Mouse (Mus musculus): ENCODE data around the gene Asap2. TPM values are rescaled to one million over a fixed set of nuclear protein-coding genes. Genes with fewer than 3 reads are reported as not detected.

Gene Asap2
- polyA plus RNA-seq, 1 experiment from 2014 or later, result 13.4 TPM

GRCm38 (mm10) chr12:21128930-21129869 lies 138.9 kb downstream of the Asap2 start:
- H3K9me3 ChIP-seq (ENCODE audit: control insufficient read depth, low read length), result no peaks in the 10 kb centered on the region
- no peak overlapping the region for H3K4me2 ChIP-seq (ENCODE audit: low read length)
- H3K4me1 ChIP-seq (replicated peaks; ENCODE audit: control insufficient read depth, insufficient read depth, low read length), result peaks cover 37% of the 10 kb centered on the region
- no peaks in the 10 kb centered on the region for H3K36me3 ChIP-seq (ENCODE audit: control insufficient read depth, insufficient read depth)
- no peaks in the 10 kb centered on the region for H3K27me3 ChIP-seq (replicated peaks; ENCODE audit: control insufficient read depth, insufficient read depth, low read length)
- 80% methylated on average over 9 of the region's 9 CpGs for WGBS
- no peak overlapping the region for H3K27ac ChIP-seq (ENCODE audit: low read length)
- no peak overlapping the region for H3K9ac ChIP-seq (replicated peaks; ENCODE audit: low read depth, low read length)
- H3K4me3 ChIP-seq (replicated peaks; ENCODE audit: low read length), result no peak overlapping the region
- no peak for ATAC-seq

- Histone ChIP-seq H3K27me3 (replicated peaks; ENCODE audit: control insufficient read depth, insufficient read depth, low read length) (no peaks in the 10 kb centered on the region), H3K4me1 (replicated peaks; ENCODE audit: control insufficient read depth, insufficient read depth, low read length) (peaks cover 46% of the 10 kb centered on the region), H3K4me3 (replicated peaks; ENCODE audit: low read length) (no peak overlapping the region), H3K4me2 (ENCODE audit: low read length) (no peak overlapping the region), H3K9ac (replicated peaks; ENCODE audit: low read depth, low read length) (no peak overlapping the region), H3K9me3 (ENCODE audit: control insufficient read depth, low read length) (no peaks in the 10 kb centered on the region), H3K27ac (ENCODE audit: low read length) (no peak overlapping the region), H3K36me3 (ENCODE audit: control insufficient read depth, insufficient read depth) (no peaks in the 10 kb centered on the region)
- whole genome bisulfite sequencing, result 70% methylated on average over 10 of the region's 10 CpGs
- ATAC-seq, result no peak
Observed at GRCm38 (mm10) chr12:21130274-21130823, 140.1 kb downstream of the Asap2 start.

- 39% methylated on average over 10 of the region's 10 CpGs for WGBS
- H3K9ac ChIP-seq (replicated peaks; ENCODE audit: low read depth, low read length), result no peak overlapping the region
- no peak for ATAC-seq
- H3K4me1 ChIP-seq (replicated peaks; ENCODE audit: control insufficient read depth, insufficient read depth, low read length), result peaks cover 43% of the 10 kb centered on the region
- no peaks in the 10 kb centered on the region for H3K36me3 ChIP-seq (ENCODE audit: control insufficient read depth, insufficient read depth)
- no peaks in the 10 kb centered on the region for H3K27me3 ChIP-seq (replicated peaks; ENCODE audit: control insufficient read depth, insufficient read depth, low read length)
- no peak overlapping the region for H3K4me3 ChIP-seq (replicated peaks; ENCODE audit: low read length)
- no peak overlapping the region for H3K27ac ChIP-seq (ENCODE audit: low read length)
- H3K9me3 ChIP-seq (ENCODE audit: control insufficient read depth, low read length), result no peaks in the 10 kb centered on the region
- no peak overlapping the region for H3K4me2 ChIP-seq (ENCODE audit: low read length)
Observed at GRCm38 (mm10) chr12:21132537-21132936, 142.3 kb downstream of the Asap2 start.

- H3K27me3 ChIP-seq (replicated peaks; ENCODE audit: control insufficient read depth, insufficient read depth, low read length), result no peaks in the 10 kb centered on the region
- H3K9ac ChIP-seq (replicated peaks; ENCODE audit: low read depth, low read length), result no peak overlapping the region
- H3K27ac ChIP-seq (ENCODE audit: low read length), result no peak overlapping the region
- peaks cover 43% of the 10 kb centered on the region for H3K4me1 ChIP-seq (replicated peaks; ENCODE audit: control insufficient read depth, insufficient read depth, low read length)
- H3K9me3 ChIP-seq (ENCODE audit: control insufficient read depth, low read length), result no peaks in the 10 kb centered on the region
- no peaks in the 10 kb centered on the region for H3K36me3 ChIP-seq (ENCODE audit: control insufficient read depth, insufficient read depth)
- H3K4me2 ChIP-seq (ENCODE audit: low read length), result no peak overlapping the region
- ATAC-seq, result no peak
- H3K4me3 ChIP-seq (replicated peaks; ENCODE audit: low read length), result no peak overlapping the region
- 90% methylated on average over 4 of the region's 4 CpGs for WGBS
Observed at GRCm38 (mm10) chr12:21133031-21133430, 142.8 kb downstream of the Asap2 start.

GRCm38 (mm10) chr12:21133972-21134859 lies 144.0 kb downstream of the Asap2 start:
- H3K36me3 ChIP-seq (ENCODE audit: control insufficient read depth, insufficient read depth), result no peaks in the 10 kb centered on the region
- no peaks in the 10 kb centered on the region for H3K9me3 ChIP-seq (ENCODE audit: control insufficient read depth, low read length)
- H3K4me3 ChIP-seq (replicated peaks; ENCODE audit: low read length), result no peak overlapping the region
- no peaks in the 10 kb centered on the region for H3K27me3 ChIP-seq (replicated peaks; ENCODE audit: control insufficient read depth, insufficient read depth, low read length)
- H3K4me2 ChIP-seq (ENCODE audit: low read length), result no peak overlapping the region
- no peak overlapping the region for H3K9ac ChIP-seq (replicated peaks; ENCODE audit: low read depth, low read length)
- WGBS, result 40% methylated on average over 17 of the region's 17 CpGs
- 0 out of 2 replicates have a peak overlapping the region, but pooled peaks have one; percentile 13 for H3K27ac ChIP-seq (ENCODE audit: low read length)
- ATAC-seq, result no peak
- H3K4me1 ChIP-seq (replicated peaks; ENCODE audit: control insufficient read depth, insufficient read depth, low read length), result peaks cover 43% of the 10 kb centered on the region

GRCm38 (mm10) chr12:21135651-21136461 lies 145.6 kb downstream of the Asap2 start:
- H3K4me1 ChIP-seq (replicated peaks; ENCODE audit: control insufficient read depth, insufficient read depth, low read length), result peaks cover 60% of the 10 kb centered on the region
- H3K27ac ChIP-seq (ENCODE audit: low read length), result peak overlapping the region; percentile 70
- H3K4me3 ChIP-seq (replicated peaks; ENCODE audit: low read length), result no peak overlapping the region
- no peak; the same call in 1 of the 2 replicates for ATAC-seq
- H3K9ac ChIP-seq (replicated peaks; ENCODE audit: low read depth, low read length), result no peak overlapping the region
- 56% methylated on average over 8 of the region's 8 CpGs for WGBS
- H3K36me3 ChIP-seq (ENCODE audit: control insufficient read depth, insufficient read depth), result no peaks in the 10 kb centered on the region
- no peaks in the 10 kb centered on the region for H3K27me3 ChIP-seq (replicated peaks; ENCODE audit: control insufficient read depth, insufficient read depth, low read length)
- H3K9me3 ChIP-seq (ENCODE audit: control insufficient read depth, low read length), result no peaks in the 10 kb centered on the region
- no peak overlapping the region for H3K4me2 ChIP-seq (ENCODE audit: low read length)

- H3K36me3 ChIP-seq (ENCODE audit: control insufficient read depth, insufficient read depth), result no peaks in the 10 kb centered on the region
- ATAC-seq, result peak; percentile 77
- H3K27me3 ChIP-seq (replicated peaks; ENCODE audit: control insufficient read depth, insufficient read depth, low read length), result no peaks in the 10 kb centered on the region
- peak overlapping the region; percentile 70 for H3K27ac ChIP-seq (ENCODE audit: low read length)
- no peak overlapping the region for H3K4me2 ChIP-seq (ENCODE audit: low read length)
- H3K4me3 ChIP-seq (replicated peaks; ENCODE audit: low read length), result no peak overlapping the region
- H3K4me1 ChIP-seq (replicated peaks; ENCODE audit: control insufficient read depth, insufficient read depth, low read length), result peaks cover 65% of the 10 kb centered on the region
- no peak overlapping the region for H3K9ac ChIP-seq (replicated peaks; ENCODE audit: low read depth, low read length)
- no peaks in the 10 kb centered on the region for H3K9me3 ChIP-seq (ENCODE audit: control insufficient read depth, low read length)
- WGBS, result 28% methylated on average over 2 of the region's 2 CpGs
Observed at GRCm38 (mm10) chr12:21136462-21136751, 146.1 kb downstream of the Asap2 start.

- H3K27ac ChIP-seq (ENCODE audit: low read length), result peak overlapping the region; percentile 45
- WGBS, result 57% methylated on average over 4 of the region's 4 CpGs
- no peaks in the 10 kb centered on the region for H3K27me3 ChIP-seq (replicated peaks; ENCODE audit: control insufficient read depth, insufficient read depth, low read length)
- H3K9ac ChIP-seq (replicated peaks; ENCODE audit: low read depth, low read length), result no peak overlapping the region
- H3K4me2 ChIP-seq (ENCODE audit: low read length), result peak overlapping the region; percentile 22; the same call in 1 of the 2 replicates
- ATAC-seq, result peak; percentile 11; the same call in 1 of the 2 replicates
- no peaks in the 10 kb centered on the region for H3K9me3 ChIP-seq (ENCODE audit: control insufficient read depth, low read length)
- no peak overlapping the region for H3K4me3 ChIP-seq (replicated peaks; ENCODE audit: low read length)
- H3K4me1 ChIP-seq (replicated peaks; ENCODE audit: control insufficient read depth, insufficient read depth, low read length), result peaks cover 57% of the 10 kb centered on the region
- H3K36me3 ChIP-seq (ENCODE audit: control insufficient read depth, insufficient read depth), result no peaks in the 10 kb centered on the region
Observed at GRCm38 (mm10) chr12:21139560-21139959, 149.3 kb downstream of the Asap2 start.
